30 mouse cellular contexts compared by ENCODE assay signal in genomic region chr6:68164792-68165191, GRCm38 (mm10).
A peak's percentile ranks its signal among the peaks of the same experiment; 100 is the strongest.
DNase-seq lines count a peak whose midpoint lies in the region; ATAC-seq and TF ChIP-seq lines count a peak whose summit lies in the region.
"Had no signal": no experiment of that assay in that cellular context is flagged by ENCODE, and none has a peak within 500 bp of the region (broad histone marks: within the 10 kb centered on the region; RNA-seq: fewer than 3 reads in every experiment).

No protein-coding gene starts in this region.

- H3K4me2 ChIP-seq in lung, embryonic 14.5 days: no peak overlapping the region
- H3K4me2 ChIP-seq: embryonic facial prominence, embryonic 12.5 days; heart, embryonic 12.5 days; liver, embryonic 15.5 days; midbrain, embryonic 13.5 days; stomach, embryonic 15.5 days had no signal

- no peaks in the 10 kb centered on the region for H3K9me3 ChIP-seq in lung, embryonic 14.5 days (ENCODE audit: low read depth, low read length)
- H3K9me3 ChIP-seq: embryonic facial prominence, embryonic 12.5 days; heart, embryonic 12.5 days; hindbrain, embryonic 10.5 days; limb, embryonic 10.5 days; liver, embryonic 15.5 days; megakaryocyte, embryonic 14.5 days; midbrain, embryonic 13.5 days; stomach, embryonic 15.5 days had no signal

- no peak for DNase-seq in frontal cortex, postnatal 10 days (ENCODE audit: low spot score in 2 of 2)
- DNase-seq in lung, embryonic 14.5 days: peak; percentile 1
- DNase-seq in lung, postnatal 36 days: no peak
- DNase-seq in right cerebral cortex, postnatal 25 days: peak; percentile 6
- no peak for DNase-seq in right cerebral cortex, postnatal 4 days
- DNase-seq in adrenal gland, postnatal 25 days: no peak
- no peak for DNase-seq in adrenal gland, postnatal 14 days
- DNase-seq: cerebellum, adult 2 months; cerebellum, postnatal 25 days; forebrain, postnatal 0 days; gastrocnemius, postnatal 14 days; heart, adult 18-20 months; heart, postnatal 10 days; kidney, postnatal 25 days; liver; thymus, adult 18-20 months; thymus, postnatal 4 days had no signal

- no peak for TF ChIP-seq CTCF in lung, embryonic 14.5 days (IDR thresholded peaks at IDR 0.05; ENCODE audit: low read depth)

- H3K36me3 ChIP-seq in lung, embryonic 14.5 days (ENCODE audit: insufficient read depth): no peaks in the 10 kb centered on the region
- H3K36me3 ChIP-seq: embryonic facial prominence, embryonic 12.5 days; heart, embryonic 12.5 days; hindbrain, embryonic 10.5 days; limb, embryonic 10.5 days; liver, embryonic 15.5 days; midbrain, embryonic 13.5 days; stomach, embryonic 15.5 days had no signal

- 65% methylated on average over 4 of the region's 4 CpGs for WGBS in lung, embryonic 14.5 days

- H3K27me3 ChIP-seq in lung, embryonic 14.5 days (ENCODE audit: insufficient read depth, low read length): no peaks in the 10 kb centered on the region
- H3K27me3 ChIP-seq: embryonic facial prominence, embryonic 12.5 days; heart, embryonic 12.5 days; liver, embryonic 15.5 days; megakaryocyte, embryonic 14.5 days; midbrain, embryonic 13.5 days; Patski; stomach, embryonic 15.5 days had no signal

- no peak overlapping the region for H3K27ac ChIP-seq in lung, embryonic 14.5 days (ENCODE audit: low read depth)
- H3K27ac ChIP-seq: embryonic facial prominence, embryonic 12.5 days; hindbrain, embryonic 10.5 days; hindbrain, postnatal 0 days; limb, embryonic 10.5 days; liver, embryonic 15.5 days; midbrain, embryonic 13.5 days; stomach, embryonic 15.5 days had no signal

- no peak overlapping the region for H3K4me3 ChIP-seq in lung, embryonic 14.5 days (ENCODE audit: low read depth, low read length)
- H3K4me3 ChIP-seq: embryonic facial prominence, embryonic 12.5 days; heart, embryonic 12.5 days; hindbrain, embryonic 10.5 days; limb, embryonic 10.5 days; liver, embryonic 15.5 days; megakaryocyte, embryonic 14.5 days; midbrain, embryonic 13.5 days; stomach, embryonic 15.5 days had no signal

- ATAC-seq in frontal cortex, adult (ENCODE audit: low TSS enrichment): peak; percentile 99
- no peak for ATAC-seq in lung, embryonic 14.5 days (ENCODE audit: insufficient read depth)
- ATAC-seq: CD4-positive, CD25-positive, alpha-beta regulatory T cell, adult 4 months; forebrain, postnatal 0 days; hindbrain, postnatal 0 days; intestine, embryonic 16.5 days; midbrain, embryonic 13.5 days; Patski had no signal

- H3K9ac ChIP-seq in lung, embryonic 14.5 days: no peak overlapping the region
- H3K9ac ChIP-seq: embryonic facial prominence, embryonic 12.5 days; forebrain, postnatal 0 days; heart, embryonic 12.5 days; liver, embryonic 15.5 days; midbrain, embryonic 13.5 days; stomach, embryonic 15.5 days had no signal

- H3K4me1 ChIP-seq in lung, embryonic 14.5 days (ENCODE audit: insufficient read depth): no peaks in the 10 kb centered on the region
- H3K4me1 ChIP-seq: embryonic facial prominence, embryonic 12.5 days; heart, embryonic 12.5 days; hindbrain, embryonic 10.5 days; limb, embryonic 10.5 days; liver, embryonic 15.5 days; megakaryocyte, embryonic 14.5 days; midbrain, embryonic 13.5 days; stomach, embryonic 15.5 days had no signal

Comparison
In these comparisons a context has a peak if more than half of its experiments do, and no peak if none do; other contexts are left out.
1. DNase-seq: peak in lung, embryonic 14.5 days (single experiment) and right cerebral cortex, postnatal 25 days (single experiment); none in frontal cortex, postnatal 10 days (0 of 2), lung, postnatal 36 days (single experiment), right cerebral cortex, postnatal 4 days (single experiment), adrenal gland, postnatal 25 days (single experiment) and adrenal gland, postnatal 14 days (single experiment).